Mouse (Mus musculus): Measurements from ENCODE around the gene Fgfr2. TPM values are rescaled to one million over a fixed set of nuclear protein-coding genes. Genes with fewer than 3 reads are reported as not detected.

Gene Fgfr2
- polyA plus RNA-seq, 1 experiment from 2014 or later: 18.5 TPM

DNA sequence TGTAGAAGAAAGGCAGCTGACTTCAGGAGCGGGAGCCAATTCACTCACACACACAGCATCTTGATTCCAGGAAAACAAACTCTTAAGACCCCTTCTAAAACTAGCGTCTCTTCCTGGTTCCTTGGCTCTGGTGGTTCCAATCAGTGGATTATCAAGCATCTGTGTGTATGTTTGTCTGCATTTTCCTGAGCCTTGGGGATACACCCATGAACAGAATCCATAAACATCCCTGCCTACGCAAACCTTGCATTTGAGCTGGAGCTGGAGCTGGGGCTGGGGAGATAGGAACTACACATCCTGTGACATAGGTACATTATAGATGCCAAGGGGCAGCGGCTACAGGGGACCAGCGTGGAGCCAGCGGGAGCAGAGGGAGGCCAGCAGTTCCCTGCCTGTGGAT, 2808.5 kb downstream of the Fgfr2 start:
- WGBS (ENCODE audit: insufficient replicate concordance): 78% methylated on average over 6 of the region's 6 CpGs
- H3K27me3 ChIP-seq (replicated peaks): no peaks in the 10 kb centered on the region

DNA sequence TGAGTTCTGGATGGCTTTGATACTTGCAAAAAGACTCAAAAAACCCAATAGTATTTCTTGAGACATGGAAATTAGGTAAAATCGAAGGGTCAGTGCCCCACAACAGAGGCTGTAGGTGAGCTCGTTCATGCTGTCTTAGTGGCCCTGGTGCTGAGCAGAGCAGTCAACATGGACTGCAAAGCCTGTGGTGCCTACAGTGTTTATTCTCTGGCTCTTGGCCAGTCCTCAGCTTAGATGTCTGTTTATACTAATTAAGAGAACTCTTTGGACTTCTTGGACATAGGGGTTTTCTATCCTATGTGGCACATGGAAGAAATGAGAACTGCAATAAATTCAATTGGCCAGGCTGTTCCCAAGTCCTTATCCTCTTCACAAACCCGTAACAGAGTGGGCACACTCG, 2811.8 kb downstream of the Fgfr2 start:
- no peaks in the 10 kb centered on the region for H3K4me1 ChIP-seq
- no peak overlapping the region for H3K9ac ChIP-seq
- H3K4me3 ChIP-seq: no peak overlapping the region
- H3K4me2 ChIP-seq: no peak overlapping the region
- H3K36me3 ChIP-seq: no peaks in the 10 kb centered on the region
- H3K27ac ChIP-seq: no peak overlapping the region
- no peak for ATAC-seq
- no peaks in the 10 kb centered on the region for H3K27me3 ChIP-seq (replicated peaks)
- no peaks in the 10 kb centered on the region for H3K9me3 ChIP-seq (replicated peaks)
- 62% methylated on average over 4 of the region's 4 CpGs for WGBS (ENCODE audit: insufficient replicate concordance)

More for the DNA sequence above, 2808.5 kb downstream of the Fgfr2 start:
- Histone ChIP-seq H3K4me3 (no peak overlapping the region), H3K4me2 (no peak overlapping the region), H3K9me3 (replicated peaks) (no peaks in the 10 kb centered on the region), H3K36me3 (no peaks in the 10 kb centered on the region), H3K4me1 (no peaks in the 10 kb centered on the region), H3K27ac (no peak overlapping the region), H3K9ac (no peak overlapping the region)
- ATAC-seq: no peak

DNA sequence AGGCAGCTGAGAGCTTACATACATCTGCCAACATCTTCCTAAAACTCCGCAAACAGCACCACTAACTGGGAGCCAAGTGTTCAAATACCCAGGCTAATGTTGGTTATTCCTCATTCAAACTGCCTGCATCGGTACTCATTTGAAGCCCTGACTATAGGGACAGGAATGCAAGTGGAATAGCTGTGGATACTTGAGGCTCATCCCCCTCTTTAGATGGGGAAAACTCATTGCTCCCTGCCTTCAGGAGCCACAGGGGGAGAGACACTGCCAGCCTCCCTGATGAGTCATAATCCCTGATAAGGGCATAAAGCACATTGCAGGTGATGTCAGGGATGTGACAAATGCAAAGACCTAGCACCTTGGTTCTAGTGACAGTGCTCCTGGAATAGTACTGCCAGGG, 2814.0 kb downstream of the Fgfr2 start:
- WGBS (ENCODE audit: insufficient replicate concordance): 67% methylated on average over 2 of the region's 2 CpGs
- no peak for ATAC-seq
- Histone ChIP-seq H3K36me3 (no peaks in the 10 kb centered on the region), H3K4me2 (no peak overlapping the region), H3K27me3 (replicated peaks) (no peaks in the 10 kb centered on the region), H3K9ac (no peak overlapping the region), H3K4me3 (no peak overlapping the region), H3K4me1 (no peaks in the 10 kb centered on the region), H3K27ac (no peak overlapping the region), H3K9me3 (replicated peaks) (no peaks in the 10 kb centered on the region)

DNA sequence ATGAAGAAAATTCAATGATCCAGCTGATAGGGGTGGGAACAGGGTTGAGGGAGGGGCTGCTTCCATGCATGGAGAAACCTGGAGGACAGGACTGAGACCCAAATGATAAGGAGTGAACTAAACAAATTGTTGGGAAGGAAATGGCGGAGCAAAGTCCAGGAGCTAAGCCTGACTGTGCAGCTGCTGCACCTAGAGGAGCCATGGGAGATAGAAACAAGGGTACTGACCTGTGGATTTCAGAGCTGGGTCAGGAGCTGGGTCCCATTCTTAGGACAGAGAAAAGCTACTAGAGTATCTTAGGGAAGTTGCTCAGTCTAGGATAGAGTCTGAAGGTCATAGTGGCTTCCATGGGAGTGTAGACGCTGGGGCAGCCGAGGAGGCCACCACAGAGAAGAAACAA, 2816.1 kb downstream of the Fgfr2 start:
- no peak for ATAC-seq

DNA sequence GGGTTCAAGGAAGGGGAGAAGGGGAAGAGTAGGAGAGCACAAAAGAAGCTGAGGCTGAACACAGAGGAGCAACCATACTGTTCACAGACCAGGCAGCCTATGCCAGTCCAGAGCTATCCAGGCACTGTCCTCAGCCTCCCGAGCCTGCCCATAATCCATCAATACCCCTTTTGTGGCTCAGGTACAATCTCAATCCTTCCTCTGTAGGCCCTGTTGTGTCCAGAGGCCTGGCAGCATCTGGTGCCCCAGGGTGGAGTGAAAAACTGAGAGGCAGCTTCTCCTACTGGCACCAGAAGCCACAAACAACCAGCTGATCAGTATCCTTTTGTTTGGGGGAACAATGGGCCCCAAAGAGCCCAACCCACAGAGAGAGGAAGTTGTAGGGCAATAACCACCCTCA, 2818.5 kb downstream of the Fgfr2 start:
- Histone ChIP-seq H3K4me3 (no peak overlapping the region), H3K27ac (no peak overlapping the region), H3K27me3 (replicated peaks) (no peaks in the 10 kb centered on the region), H3K9ac (no peak overlapping the region), H3K4me2 (no peak overlapping the region), H3K36me3 (no peaks in the 10 kb centered on the region), H3K9me3 (replicated peaks) (no peaks in the 10 kb centered on the region), H3K4me1 (no peaks in the 10 kb centered on the region)
- ATAC-seq: no peak
- WGBS (ENCODE audit: insufficient replicate concordance): 42% methylated on average over 1 of the region's 1 CpGs

More for the DNA sequence above, 2816.1 kb downstream of the Fgfr2 start:
- H3K36me3 ChIP-seq: no peaks in the 10 kb centered on the region
- no peaks in the 10 kb centered on the region for H3K4me1 ChIP-seq
- H3K27me3 ChIP-seq (replicated peaks): no peaks in the 10 kb centered on the region
- no peak overlapping the region for H3K9ac ChIP-seq
- 55% methylated on average over 3 of the region's 3 CpGs for WGBS (ENCODE audit: insufficient replicate concordance)
- H3K27ac ChIP-seq: no peak overlapping the region
- H3K9me3 ChIP-seq (replicated peaks): no peaks in the 10 kb centered on the region
- no peak overlapping the region for H3K4me3 ChIP-seq
- no peak overlapping the region for H3K4me2 ChIP-seq

DNA sequence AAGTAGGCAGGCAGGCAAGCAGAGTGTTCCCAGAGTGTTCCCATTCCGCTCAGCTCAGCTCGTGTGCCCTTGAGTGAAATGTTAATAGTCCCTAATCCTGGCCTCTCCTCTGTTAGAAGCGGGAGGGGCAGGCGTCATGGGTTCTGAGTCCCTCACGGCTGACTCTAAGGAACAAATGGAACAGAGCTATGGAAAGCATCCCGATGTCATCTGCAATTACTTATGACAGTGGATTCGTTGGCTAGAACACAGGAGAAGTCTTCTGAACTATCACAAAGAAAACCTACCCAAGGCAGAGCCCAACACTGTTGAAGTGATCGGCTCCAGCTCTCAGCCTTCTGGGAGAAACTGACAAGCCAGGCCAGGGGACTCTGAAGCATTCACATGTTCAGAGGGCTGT, 2819.7 kb downstream of the Fgfr2 start:
- no peaks in the 10 kb centered on the region for H3K36me3 ChIP-seq
- no peak overlapping the region for H3K4me2 ChIP-seq
- 60% methylated on average over 8 of the region's 8 CpGs for WGBS (ENCODE audit: insufficient replicate concordance)
- H3K9me3 ChIP-seq (replicated peaks): no peaks in the 10 kb centered on the region
- ATAC-seq: no peak
- H3K27me3 ChIP-seq (replicated peaks): no peaks in the 10 kb centered on the region
- H3K4me1 ChIP-seq: no peaks in the 10 kb centered on the region
- no peak overlapping the region for H3K27ac ChIP-seq
- H3K9ac ChIP-seq: no peak overlapping the region
- no peak overlapping the region for H3K4me3 ChIP-seq

DNA sequence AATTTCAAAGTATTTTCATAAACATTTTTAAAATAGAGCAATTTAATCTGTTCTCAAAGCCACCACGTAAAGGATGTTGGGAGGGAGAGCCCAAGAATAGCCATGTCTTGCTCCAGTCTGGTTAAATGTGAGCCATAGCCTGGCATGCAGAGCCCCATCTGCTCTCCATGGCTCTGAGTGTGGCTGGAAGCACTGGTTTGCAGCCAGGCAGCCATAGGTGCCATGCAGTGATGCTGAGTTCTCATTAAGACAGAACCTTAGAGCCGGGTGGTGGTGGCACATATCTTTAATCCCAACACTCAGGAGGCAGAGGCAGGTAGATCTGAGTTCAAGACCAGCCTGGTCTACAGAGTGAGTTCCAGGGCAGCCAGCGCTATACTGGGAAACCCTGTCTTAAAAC, 2822.5 kb downstream of the Fgfr2 start:
- no peak for ATAC-seq
- Histone ChIP-seq H3K9ac (no peak overlapping the region), H3K4me2 (no peak overlapping the region), H3K27me3 (replicated peaks) (no peaks in the 10 kb centered on the region), H3K36me3 (no peaks in the 10 kb centered on the region), H3K4me3 (no peak overlapping the region), H3K9me3 (replicated peaks) (no peaks in the 10 kb centered on the region), H3K4me1 (no peaks in the 10 kb centered on the region), H3K27ac (no peak overlapping the region)
- WGBS (ENCODE audit: insufficient replicate concordance): 68% methylated on average over 3 of the region's 3 CpGs

DNA sequence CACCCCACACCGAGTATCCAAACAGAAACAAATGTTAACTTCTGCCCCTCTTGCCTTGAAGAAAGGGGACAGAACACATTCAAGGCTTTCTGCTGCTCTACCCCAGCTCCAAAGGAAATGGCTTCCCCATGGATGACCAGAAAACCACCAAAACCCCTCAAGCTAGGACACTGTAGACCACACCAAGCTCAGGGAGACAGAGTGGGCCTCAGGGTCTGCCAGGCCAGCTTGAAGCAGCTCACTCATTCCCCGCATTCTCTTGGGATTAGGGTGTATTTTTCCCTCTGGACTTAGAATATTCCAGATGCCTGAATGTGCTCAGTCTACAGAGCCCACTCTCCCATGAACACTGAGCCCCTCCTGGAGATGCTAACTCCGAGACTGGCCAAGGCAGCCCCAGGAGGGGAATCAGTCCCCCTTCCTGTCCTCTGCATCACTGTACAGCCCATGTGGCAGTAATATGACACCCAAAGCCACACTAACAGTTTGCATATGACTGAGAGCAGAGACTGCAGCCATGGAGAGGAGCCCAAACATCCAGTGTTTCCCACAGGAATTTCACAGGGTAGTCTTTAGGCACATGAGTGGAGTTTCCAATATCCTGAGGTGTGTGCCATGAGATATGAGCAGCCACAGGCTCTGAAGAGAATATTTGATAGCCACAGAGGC, 2824.1 kb downstream of the Fgfr2 start:
- no peak for ATAC-seq
- no peak overlapping the region for H3K9ac ChIP-seq
- no peaks in the 10 kb centered on the region for H3K4me1 ChIP-seq
- no peak overlapping the region for H3K4me3 ChIP-seq
- 58% methylated on average over 3 of the region's 3 CpGs for WGBS (ENCODE audit: insufficient replicate concordance)
- H3K36me3 ChIP-seq: no peaks in the 10 kb centered on the region
- no peak overlapping the region for H3K27ac ChIP-seq
- no peaks in the 10 kb centered on the region for H3K27me3 ChIP-seq (replicated peaks)
- H3K4me2 ChIP-seq: no peak overlapping the region
- no peaks in the 10 kb centered on the region for H3K9me3 ChIP-seq (replicated peaks)

DNA sequence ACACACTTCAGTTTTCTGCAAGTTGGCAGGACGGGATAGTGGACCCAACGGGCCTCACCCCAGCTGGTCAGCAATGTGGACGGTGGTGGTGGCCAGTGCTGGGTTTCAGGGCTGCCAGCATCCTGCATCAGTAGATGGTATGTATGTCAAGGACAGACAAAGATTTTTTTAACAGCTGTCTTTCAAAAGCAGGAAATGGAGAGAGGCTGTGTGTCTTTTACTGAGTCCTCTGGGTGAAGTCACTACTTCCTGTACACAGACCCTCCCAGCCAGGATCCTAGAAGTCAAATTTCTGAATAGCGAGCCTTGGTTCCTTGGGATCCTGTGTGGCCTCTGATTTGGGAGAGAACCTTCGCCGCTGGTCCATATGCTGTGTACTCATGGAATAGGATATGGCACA, 2832.0 kb downstream of the Fgfr2 start:
- Histone ChIP-seq H3K27me3 (replicated peaks) (no peaks in the 10 kb centered on the region), H3K36me3 (no peaks in the 10 kb centered on the region), H3K9ac (no peak overlapping the region), H3K4me3 (no peak overlapping the region), H3K4me2 (no peak overlapping the region), H3K9me3 (replicated peaks) (no peaks in the 10 kb centered on the region), H3K4me1 (peaks cover 8% of the 10 kb centered on the region), H3K27ac (no peak overlapping the region)
- ATAC-seq: no peak
- 51% methylated on average over 6 of the region's 6 CpGs for WGBS (ENCODE audit: insufficient replicate concordance)

DNA sequence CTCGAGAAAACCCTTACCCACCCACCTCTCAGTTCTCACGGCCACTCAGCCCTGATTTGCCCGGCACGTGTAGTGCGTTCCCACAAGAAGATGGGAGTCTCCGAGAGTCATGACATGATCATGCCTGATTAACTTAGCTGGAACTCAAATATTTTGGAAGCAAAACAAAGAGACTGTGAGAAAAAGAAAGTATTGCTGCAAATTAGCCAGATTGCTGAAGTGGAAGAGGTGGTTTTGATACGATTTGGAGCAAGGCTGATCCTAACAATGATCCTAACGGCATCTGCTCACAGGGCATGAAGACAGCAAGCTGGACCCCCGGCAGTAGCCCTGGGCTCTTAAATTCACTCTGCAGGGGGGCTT, 2833.7 kb downstream of the Fgfr2 start:
- Histone ChIP-seq H3K27ac (no peak overlapping the region), H3K4me2 (no peak overlapping the region), H3K4me1 (peaks cover 8% of the 10 kb centered on the region), H3K9me3 (replicated peaks) (no peaks in the 10 kb centered on the region), H3K27me3 (replicated peaks) (no peaks in the 10 kb centered on the region), H3K9ac (no peak overlapping the region), H3K4me3 (no peak overlapping the region), H3K36me3 (no peaks in the 10 kb centered on the region)
- WGBS (ENCODE audit: insufficient replicate concordance): 63% methylated on average over 9 of the region's 9 CpGs
- ATAC-seq: no peak

DNA sequence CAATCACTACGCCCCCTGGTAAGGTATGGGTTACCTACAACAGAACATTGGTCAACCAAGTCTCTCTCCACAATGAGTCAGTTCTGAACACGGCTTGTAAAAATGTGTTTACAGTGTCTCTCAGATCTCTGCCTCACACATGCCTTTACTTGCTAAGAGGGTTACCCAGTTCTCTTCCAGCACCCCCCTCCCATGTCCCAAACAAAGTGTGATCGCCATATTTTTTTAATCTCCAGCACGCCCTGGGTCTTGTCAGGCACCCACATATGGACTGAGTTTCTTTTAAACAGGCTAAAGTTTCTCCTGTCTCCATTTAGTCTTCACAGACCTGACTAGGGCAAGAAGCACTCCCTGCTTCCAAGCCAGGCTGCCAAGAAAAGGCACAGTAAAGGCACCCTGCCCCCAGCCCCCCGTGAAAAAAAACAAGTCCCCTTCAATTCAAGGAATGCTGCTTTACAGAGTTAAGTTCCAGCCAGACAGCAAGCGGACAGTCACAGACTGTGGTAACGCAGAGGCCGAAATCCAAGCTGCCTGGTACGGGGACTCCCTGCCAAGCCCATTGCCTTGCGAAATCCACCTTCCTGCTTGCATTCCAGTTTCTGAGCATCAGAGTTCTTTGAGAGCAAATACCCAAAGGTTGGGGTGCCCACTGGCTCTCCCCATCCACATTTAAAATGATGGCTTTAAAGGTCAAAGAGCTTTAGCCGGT, 2834.3 kb downstream of the Fgfr2 start:
- Histone ChIP-seq H3K9ac (no peak overlapping the region), H3K36me3 (no peaks in the 10 kb centered on the region), H3K4me3 (no peak overlapping the region), H3K9me3 (replicated peaks) (no peaks in the 10 kb centered on the region), H3K4me1 (peaks cover 8% of the 10 kb centered on the region), H3K4me2 (no peak overlapping the region), H3K27me3 (replicated peaks) (no peaks in the 10 kb centered on the region), H3K27ac (no peak overlapping the region)
- 65% methylated on average over 11 of the region's 11 CpGs for WGBS (ENCODE audit: insufficient replicate concordance)
- ATAC-seq: no peak

DNA sequence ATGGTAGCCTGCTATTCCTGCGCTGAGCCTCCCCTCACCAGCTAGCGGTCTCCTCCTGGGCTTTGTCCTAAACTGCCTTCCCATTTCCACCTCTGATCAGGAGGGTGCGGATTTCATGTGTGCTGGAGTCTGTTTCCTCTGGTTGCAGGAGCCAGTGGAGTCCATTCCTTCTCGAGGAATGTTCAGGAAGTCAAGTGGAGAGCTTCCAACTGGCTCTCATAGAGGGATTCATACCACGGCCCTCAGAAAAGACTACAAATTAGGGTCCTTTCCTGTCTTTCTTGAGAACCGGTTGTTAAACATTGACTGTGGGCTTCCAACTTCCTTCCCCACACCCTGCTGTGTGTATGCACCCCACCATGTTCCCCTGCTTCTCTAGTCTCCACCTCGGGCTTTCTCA, 2834.9 kb downstream of the Fgfr2 start:
- H3K4me1 ChIP-seq: peaks cover 8% of the 10 kb centered on the region
- no peaks in the 10 kb centered on the region for H3K27me3 ChIP-seq (replicated peaks)
- H3K9ac ChIP-seq: no peak overlapping the region
- H3K27ac ChIP-seq: no peak overlapping the region
- no peaks in the 10 kb centered on the region for H3K9me3 ChIP-seq (replicated peaks)
- ATAC-seq: no peak
- no peak overlapping the region for H3K4me3 ChIP-seq
- WGBS (ENCODE audit: insufficient replicate concordance): 36% methylated on average over 7 of the region's 7 CpGs
- no peak overlapping the region for H3K4me2 ChIP-seq
- H3K36me3 ChIP-seq: no peaks in the 10 kb centered on the region

Data from liver, embryonic 12.5 days (tissue).